Mouse (Mus musculus) ovary, postnatal 14 days (tissue): ENCODE data around the gene Serpina3b.

Experiments used
- DNase-seq: peaks from one replicate; pipeline ENCODE4 v3.0.0; 2022; ENCODE audit warnings: low spot score

Serpina3b gene

GRCm38 (mm10) chr12:104175636-104176035 lies 47.8 kb downstream of the Serpina3b start:
- DNase-seq, result no peak

DNA sequence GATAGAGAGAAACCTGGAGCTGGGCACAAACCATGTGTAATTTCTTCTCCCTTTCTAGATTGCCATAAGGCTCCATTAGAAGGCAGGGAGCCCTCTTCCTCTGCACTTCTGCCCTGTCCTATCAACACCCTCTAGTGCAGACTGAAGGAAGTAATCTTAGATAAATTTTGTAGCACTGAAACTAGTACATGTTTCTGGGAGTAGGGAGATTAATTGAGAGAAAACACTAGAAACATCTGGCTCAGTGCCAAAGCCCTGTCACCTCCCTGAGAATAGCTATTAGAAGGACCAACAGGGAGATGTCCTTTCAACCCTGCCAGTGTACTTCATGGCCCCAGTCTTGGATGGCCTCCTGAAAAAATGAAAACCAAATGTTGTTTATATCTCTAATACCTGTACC lies 50.8 kb downstream of the Serpina3b start:
- no peak for DNase-seq

DNA sequence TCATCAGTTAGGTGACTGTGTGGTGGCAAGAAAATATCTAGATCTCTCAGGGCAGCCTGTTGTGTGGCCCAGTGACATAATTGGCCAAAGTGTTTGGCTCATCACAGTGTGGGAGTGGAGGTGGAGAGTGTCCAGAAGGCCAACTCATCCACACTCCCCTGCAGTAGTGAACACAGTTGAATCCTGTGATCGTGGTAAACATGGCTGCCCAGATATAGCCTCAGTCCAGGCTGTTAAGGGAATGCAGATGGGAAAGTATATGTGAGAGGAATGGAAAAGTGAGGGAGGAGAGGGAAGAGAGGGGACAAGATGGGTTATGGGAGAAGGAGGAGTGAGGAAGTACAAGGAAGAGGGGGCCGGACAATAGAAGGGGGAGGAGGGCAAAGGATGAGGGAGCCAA lies 51.2 kb downstream of the Serpina3b start:
- no peak for DNase-seq

GRCm38 (mm10) chr12:104185046-104185445 lies 57.2 kb downstream of the Serpina3b start:
- DNase-seq, result no peak

- no peak for DNase-seq
Measured at GRCm38 (mm10) chr12:104186041-104186581, 58.3 kb downstream of the Serpina3b start.
